Mouse (Mus musculus) embryonic stem cell, embryonic (primary cell): Measurements from ENCODE around the gene Ccser1.

ENCODE experiments used
- CTCF ChIA-PET, 4 experiments: fragments of 300-600 bp in 2 of 4; fragments of 350-600 bp in 2 of 4; sonication (Branson Sonifier 250); formaldehyde crosslinking; loops; one replicate each; lab custom pipeline; 2022; ENCODE audit warnings: inconsistent platforms in 2 of 4; lab: Charles Lee
- POLR2A ChIA-PET, 4 experiments: fragments of 300-600 bp in 2 of 4; fragments of 350-600 bp in 2 of 4; sonication (Branson Sonifier 250); formaldehyde crosslinking; loops; one replicate each; lab custom pipeline; 2022; ENCODE audit warnings: antibody characterized with exemption in 4 of 4, inconsistent platforms in 1 of 4; lab: Charles Lee

The Ccser1 gene

DNA sequence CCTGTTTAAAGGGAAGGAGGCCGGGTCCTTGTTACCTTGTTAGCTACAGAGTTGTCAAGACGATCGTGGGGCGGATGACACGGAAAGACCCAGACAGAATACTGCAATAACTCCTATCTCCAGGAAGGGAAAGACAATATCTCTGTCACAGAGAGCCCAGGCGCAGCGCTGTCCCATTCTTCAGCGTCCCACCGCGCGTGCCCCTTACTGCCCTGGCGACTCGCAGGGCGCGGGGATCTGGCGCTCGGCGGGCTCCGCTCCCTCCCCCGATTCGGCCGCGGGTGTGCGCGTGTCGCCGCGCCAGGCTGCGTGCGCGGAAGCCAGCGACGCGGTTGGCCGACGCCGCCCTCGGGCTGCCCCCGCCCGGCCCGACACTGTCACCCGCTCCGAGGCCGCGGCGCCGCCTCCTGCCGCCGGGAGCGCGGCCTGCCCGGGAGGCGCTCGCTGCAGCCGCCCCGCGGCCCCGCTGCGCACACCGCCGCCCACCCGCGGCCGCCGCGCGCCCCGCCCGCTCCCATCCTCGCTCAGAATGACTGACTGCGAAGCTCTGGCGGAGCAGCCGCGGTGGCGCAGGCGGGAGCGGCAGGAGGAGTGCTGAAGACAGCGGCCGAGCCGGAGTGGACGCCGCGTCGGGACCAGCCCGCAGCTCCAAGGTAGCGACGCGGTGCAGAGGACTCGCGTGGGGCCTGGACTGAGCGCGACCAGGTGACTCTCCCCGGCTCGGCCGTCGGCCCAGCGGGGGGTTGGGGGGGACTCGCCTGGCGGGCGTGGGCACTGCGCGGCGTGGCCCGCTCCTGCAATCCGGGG lies at the start of gene Ccser1:
TSS of gene Ccser1 (plus strand) at position 376 of the 807 bp plus-strand sequence.
- ChIA-PET POLR2A (interaction anchor here (0.6 to 1.6 kb wide), 4 partner anchors 8 to 188 kb away, joined by 3 to 4 read pairs (median 4); no protein-coding TSS in a partner anchor), CTCF (interaction anchor here in 1 of 4 experiments (0.6 kb wide), 1 partner anchor 130 kb away, joined by 4 read pairs; no protein-coding TSS in a partner anchor)

DNA sequence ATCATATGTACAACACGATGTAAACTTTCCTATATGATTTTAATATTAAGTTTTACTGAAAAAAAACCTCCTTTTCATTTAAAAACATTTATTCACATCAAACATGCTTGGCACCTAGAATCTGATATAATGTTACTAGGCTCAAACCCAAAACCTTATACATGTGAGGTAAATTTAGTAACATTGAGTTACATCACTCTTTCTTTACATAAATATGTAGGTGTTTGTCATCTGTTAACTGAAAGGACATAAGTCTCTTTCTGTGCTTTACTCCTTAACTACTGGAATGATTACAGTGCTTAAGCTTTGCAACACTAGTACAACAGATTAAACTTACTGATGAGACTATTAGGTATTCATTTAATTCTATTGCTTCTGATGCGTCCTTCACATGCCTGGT lies 43.7 kb upstream of the Ccser1 start:
- ChIA-PET CTCF (no interaction called here), POLR2A (no interaction called here)

DNA sequence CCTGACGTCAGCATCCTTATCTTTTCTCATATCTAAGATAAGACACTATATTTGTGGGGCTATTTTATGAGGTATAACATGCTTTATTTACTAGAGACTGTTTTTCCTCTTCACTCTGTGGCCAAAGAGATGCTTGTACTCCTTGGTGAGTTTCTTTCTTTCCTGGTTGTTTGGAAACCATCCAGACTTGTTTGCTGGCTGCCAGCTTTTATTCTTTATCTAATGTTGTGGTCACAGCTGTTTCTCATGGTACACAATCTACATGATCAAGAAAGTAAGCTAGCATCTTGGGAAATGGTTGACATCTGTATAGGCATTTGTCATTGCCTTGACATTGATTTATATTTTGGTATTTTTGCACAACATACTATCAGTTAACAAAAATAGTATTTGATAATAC lies 37.1 kb upstream of the Ccser1 start:
- ChIA-PET POLR2A (no interaction called here), CTCF (no interaction called here)

- POLR2A ChIA-PET, result no interaction called here
- CTCF ChIA-PET, result no interaction called here
Measured at GRCm38 (mm10) chr6:61152924-61153323, 27.2 kb upstream of the Ccser1 start.

- ChIA-PET CTCF (interaction anchor here in 1 of 4 experiments (0.6 kb wide), 1 partner anchor 848 kb away, joined by 5 read pairs; no protein-coding TSS in a partner anchor), POLR2A (no interaction called here)
Measured at GRCm38 (mm10) chr6:61154654-61155053, 25.5 kb upstream of the Ccser1 start.

DNA sequence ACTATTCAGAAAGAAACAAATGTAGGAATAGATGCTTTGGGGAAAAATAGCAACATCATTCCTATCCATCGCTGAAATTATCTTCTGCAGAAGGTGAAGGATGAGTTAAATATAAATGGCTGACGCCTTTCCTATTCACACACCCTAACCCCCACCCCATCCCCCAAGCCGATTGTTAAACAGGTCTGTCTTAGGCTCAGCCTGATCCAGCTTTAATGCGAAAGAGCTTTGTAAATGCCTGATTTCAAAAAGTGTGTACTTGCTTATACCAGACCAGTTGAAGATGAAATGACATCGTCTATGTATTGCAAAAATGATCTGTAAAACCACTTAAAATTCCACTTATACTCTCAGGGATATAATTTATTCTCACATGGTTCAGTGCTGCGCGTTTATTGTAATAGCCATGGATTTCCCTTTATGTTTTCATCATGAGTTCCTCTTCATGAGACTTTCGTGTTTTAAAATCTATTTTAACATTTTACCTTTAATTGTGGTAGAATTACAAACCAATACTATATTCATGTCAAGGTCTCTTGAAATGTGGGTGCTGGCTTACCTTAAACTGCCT lies 25.0 kb upstream of the Ccser1 start:
- ChIA-PET POLR2A (no interaction called here), CTCF (interaction anchor here in 1 of 4 experiments (0.6 kb wide), 1 partner anchor 848 kb away, joined by 5 read pairs; no protein-coding TSS in a partner anchor)

DNA sequence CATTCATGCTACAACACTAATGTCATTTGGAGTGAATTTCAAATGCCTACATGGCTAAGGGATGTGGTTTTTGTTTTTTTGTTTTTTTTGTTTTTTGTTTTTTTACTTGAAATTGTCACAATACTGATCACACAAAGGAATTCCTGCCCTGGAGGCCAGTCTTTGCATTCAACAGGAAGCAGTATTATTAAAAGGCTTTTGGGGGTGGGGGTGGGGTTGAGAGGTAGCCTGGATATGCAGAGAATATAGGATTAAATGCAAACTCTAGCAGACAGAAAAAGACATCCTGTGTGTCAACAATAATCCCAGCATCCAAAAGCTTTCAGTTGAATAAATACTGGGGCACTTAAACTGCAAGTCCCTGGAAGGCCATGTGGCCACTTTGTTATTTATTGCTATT lies 24.4 kb upstream of the Ccser1 start:
- POLR2A ChIA-PET, result no interaction called here
- CTCF ChIA-PET, result no interaction called here

GRCm38 (mm10) chr6:61162117-61162516 lies 18.0 kb upstream of the Ccser1 start:
- POLR2A ChIA-PET, result no interaction called here
- CTCF ChIA-PET, result no interaction called here

DNA sequence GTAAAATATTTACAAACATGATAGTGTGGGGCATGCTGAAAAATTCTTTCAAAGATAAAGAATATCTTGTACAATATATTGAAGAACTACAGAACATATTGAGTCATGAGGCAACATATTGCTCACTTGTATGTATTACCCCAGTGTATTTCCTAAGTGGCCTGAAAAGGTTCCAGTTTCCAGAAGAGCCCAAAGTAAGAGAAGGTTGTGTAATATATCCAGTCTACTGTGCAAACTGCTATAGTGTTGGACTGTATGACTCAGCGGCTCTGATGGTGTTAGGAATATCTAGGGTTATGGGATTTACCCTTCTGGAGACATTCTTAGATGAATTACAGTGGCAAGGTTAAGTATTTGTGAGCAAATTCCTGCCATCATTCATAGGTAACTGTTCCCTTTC lies 13.2 kb upstream of the Ccser1 start:
- ChIA-PET POLR2A (no interaction called here), CTCF (no interaction called here)

DNA sequence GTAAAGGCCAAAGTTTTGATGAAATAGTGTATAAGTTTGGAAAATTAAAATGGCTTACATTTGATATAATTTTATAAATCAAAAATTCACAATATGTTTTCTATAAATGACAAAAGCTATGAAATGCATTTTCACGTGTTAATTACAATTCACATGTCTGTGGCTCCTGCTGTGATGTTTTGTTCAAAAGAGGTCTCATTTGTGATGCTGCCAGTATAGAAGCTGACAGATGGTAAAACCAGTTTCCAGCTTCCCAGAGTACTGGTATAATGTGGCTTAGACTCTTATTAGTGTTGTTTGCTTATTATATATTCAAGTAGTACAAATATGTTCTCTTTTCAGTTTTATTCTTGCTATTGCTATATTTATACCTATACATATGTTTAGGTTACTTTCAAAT lies 4.0 kb upstream of the Ccser1 start:
- ChIA-PET POLR2A (no interaction called here), CTCF (no interaction called here)

GRCm38 (mm10) chr6:61177476-61177875 lies 2.6 kb upstream of the Ccser1 start:
- ChIA-PET POLR2A (no interaction called here), CTCF (no interaction called here)

GRCm38 (mm10) chr6:61179641-61179948 lies 529 bp upstream of the Ccser1 start:
- ChIA-PET CTCF (no interaction called here), POLR2A (interaction anchor here in 1 of 4 experiments (1.6 kb wide), 1 partner anchor 188 kb away, joined by 3 read pairs; no protein-coding TSS in a partner anchor)

- ChIA-PET POLR2A (interaction anchor here in 3 of 4 experiments (0.6 to 1.0 kb wide), 3 partner anchors 9 to 13 kb away, joined by 3 to 4 read pairs (median 4); no protein-coding TSS in a partner anchor), CTCF (interaction anchor here in 1 of 4 experiments (0.6 kb wide), 1 partner anchor 131 kb away, joined by 4 read pairs; no protein-coding TSS in a partner anchor)
Measured at GRCm38 (mm10) chr6:61180756-61181191, 650 bp downstream of the Ccser1 start.

- ChIA-PET POLR2A (interaction anchor here in 1 of 4 experiments (0.6 kb wide), 1 partner anchor 9 kb away, joined by 3 read pairs; the partner anchor contains the start of gene Ccser1), CTCF (no interaction called here)
Measured at GRCm38 (mm10) chr6:61189029-61189428, 8.9 kb downstream of the Ccser1 start.

GRCm38 (mm10) chr6:61191597-61192386 lies 11.7 kb downstream of the Ccser1 start:
- ChIA-PET POLR2A (no interaction called here), CTCF (no interaction called here)

DNA sequence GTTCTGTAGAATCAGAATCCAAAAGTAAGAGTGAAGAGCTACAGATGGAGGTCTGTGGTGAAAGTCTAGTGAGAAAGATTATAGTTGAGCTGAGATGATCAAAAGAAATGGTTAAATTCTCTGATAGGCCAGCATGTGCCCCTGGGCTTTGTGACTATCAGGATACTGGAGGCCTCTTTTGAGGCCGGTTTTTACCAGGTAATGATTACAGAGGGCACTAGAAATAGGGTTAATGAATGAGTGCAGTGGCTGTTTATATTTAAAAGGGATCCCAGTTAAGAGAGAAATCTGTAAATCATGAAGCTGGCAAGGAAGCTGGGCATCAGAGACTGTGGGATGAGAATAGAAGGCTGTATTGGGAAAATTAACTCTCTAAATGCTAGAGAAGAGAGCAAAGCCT lies 23.2 kb downstream of the Ccser1 start:
- POLR2A ChIA-PET, result no interaction called here

GRCm38 (mm10) chr6:61206042-61206441 lies 25.9 kb downstream of the Ccser1 start:
- ChIA-PET CTCF (no interaction called here), POLR2A (no interaction called here)

More for the DNA sequence above, 23.2 kb downstream of the Ccser1 start:
- CTCF ChIA-PET, result no interaction called here

DNA sequence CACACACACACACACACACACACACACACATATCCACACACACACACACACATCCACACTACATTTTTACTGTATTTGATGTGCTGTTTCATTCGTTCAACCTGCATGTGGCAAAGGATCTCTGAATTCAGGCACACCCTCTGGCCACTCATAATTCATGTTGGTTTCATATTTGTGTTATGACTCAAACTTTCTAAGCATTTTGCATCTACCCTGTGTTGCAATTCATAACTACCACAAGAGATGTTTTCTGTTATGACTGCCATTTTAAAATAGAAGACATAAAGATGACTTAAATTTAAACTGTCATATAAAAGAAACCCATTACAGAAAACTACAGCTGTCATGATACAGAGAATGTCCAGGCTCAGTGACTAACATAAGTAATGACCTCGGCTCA lies 26.5 kb downstream of the Ccser1 start:
- ChIA-PET POLR2A (no interaction called here), CTCF (interaction anchor here in 1 of 4 experiments (0.6 kb wide), 1 partner anchor 1685 kb away, joined by 4 read pairs; no protein-coding TSS in a partner anchor)

- ChIA-PET CTCF (no interaction called here), POLR2A (interaction anchor here in 1 of 4 experiments (0.6 kb wide), 1 partner anchor 322 kb away, joined by 3 read pairs; no protein-coding TSS in a partner anchor)
Measured at GRCm38 (mm10) chr6:61210061-61210737, 30.1 kb downstream of the Ccser1 start.
